Mouse (Mus musculus): ENCODE measurements around the gene Acss2. TPM values are rescaled to one million over a fixed set of nuclear protein-coding genes. Genes with fewer than 3 reads are reported as not detected.
A peak's percentile ranks its signal among the peaks of the same experiment; 100 is the strongest.

Acss2 gene
- polyA plus RNA-seq, 1 experiment from 2014 or later, result 15.0 TPM

DNA sequence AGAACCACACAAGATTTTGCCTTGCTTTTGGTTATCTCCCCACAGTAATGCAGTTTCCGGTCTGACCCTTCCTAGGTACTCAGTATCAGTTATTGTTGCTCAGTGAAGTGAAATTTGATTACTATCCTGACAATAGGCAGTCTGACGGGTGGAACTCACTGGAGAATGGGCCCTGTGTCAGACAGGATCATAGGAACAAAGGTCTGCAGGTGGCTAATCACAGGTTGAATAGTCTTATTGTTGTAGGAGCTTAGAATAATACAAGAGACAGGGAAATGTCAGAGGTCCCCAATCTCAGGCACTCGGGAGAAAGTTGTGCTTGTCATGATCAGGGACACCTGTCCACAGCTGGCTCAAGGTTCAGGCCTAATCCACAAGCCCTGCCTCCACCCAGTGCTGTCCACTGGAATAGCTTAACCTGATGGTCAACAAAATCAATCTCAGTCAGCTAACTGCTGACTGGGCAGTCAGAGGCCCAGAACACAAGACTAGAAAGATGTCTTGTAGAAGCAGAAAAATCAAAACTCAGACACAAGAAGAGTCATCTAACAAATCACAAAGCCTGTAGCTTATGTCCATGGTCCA is 51.6 kb downstream of the Acss2 start:
- 43% methylated on average over 3 of the region's 3 CpGs for WGBS
- no peak overlapping the region for H3K27ac ChIP-seq (ENCODE audit: low read length)
- DNase-seq (ENCODE audit: low spot score), result no peak

DNA sequence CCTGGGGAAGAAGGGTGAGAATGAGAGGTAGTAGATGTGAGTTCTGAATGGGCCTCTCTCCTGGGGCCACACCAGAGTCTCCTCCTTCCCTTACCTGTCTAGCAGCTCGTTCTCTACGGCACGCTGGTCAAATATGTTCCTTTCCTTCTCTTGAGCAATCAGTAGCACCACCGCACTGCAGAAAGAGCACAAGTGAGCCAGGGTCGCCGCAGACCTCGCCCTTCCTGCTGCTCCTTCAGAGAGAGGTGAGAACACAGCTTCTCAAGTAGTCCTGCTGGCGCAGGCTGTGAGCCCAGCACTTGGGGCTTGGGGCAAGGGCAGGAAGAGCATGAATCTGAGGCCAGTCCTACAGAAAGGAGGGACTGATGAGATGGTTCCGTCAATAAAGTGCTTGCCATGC is 55.3 kb downstream of the Acss2 start:
- DNase-seq (ENCODE audit: low spot score), result peak; percentile 67
- H3K4me1 ChIP-seq (ENCODE audit: insufficient read depth, low read depth, low read length), result peaks cover 4% of the 10 kb centered on the region; the same call in 1 of the 2 replicates
- WGBS, result 47% methylated on average over 9 of the region's 9 CpGs
- H3K27ac ChIP-seq (ENCODE audit: low read length), result no peak overlapping the region
- TF ChIP-seq EP300 (IDR thresholded peaks at IDR 0.05), result no peak
- no peak for TF ChIP-seq CTCF (IDR thresholded peaks at IDR 0.05)
- no peaks in the 10 kb centered on the region for H3K9me3 ChIP-seq (ENCODE audit: low read length)
- H3K4me3 ChIP-seq (ENCODE audit: low read depth, low read length), result no peak overlapping the region
- no peak overlapping the region for H3K9ac ChIP-seq (replicated peaks; ENCODE audit: low read depth)
- no peaks in the 10 kb centered on the region for H3K36me3 ChIP-seq (ENCODE audit: insufficient read depth, low read length)
- no peaks in the 10 kb centered on the region for H3K27me3 ChIP-seq (replicated peaks; ENCODE audit: insufficient read depth, low read length)
- H3K4me2 ChIP-seq (replicated peaks; ENCODE audit: low read depth, low read length), result no peak overlapping the region
- ATAC-seq, result peak; percentile 82

More for the DNA sequence above, 51.6 kb downstream of the Acss2 start:
- no peak overlapping the region for H3K4me2 ChIP-seq (replicated peaks; ENCODE audit: low read depth, low read length)
- H3K9ac ChIP-seq (replicated peaks; ENCODE audit: low read depth), result no peak overlapping the region
- no peak overlapping the region for H3K4me3 ChIP-seq (ENCODE audit: low read depth, low read length)
- ATAC-seq, result no peak
- H3K27me3 ChIP-seq (replicated peaks; ENCODE audit: insufficient read depth, low read length), result no peaks in the 10 kb centered on the region
- no peaks in the 10 kb centered on the region for H3K9me3 ChIP-seq (ENCODE audit: low read length)
- H3K36me3 ChIP-seq (ENCODE audit: insufficient read depth, low read length), result no peaks in the 10 kb centered on the region
- TF ChIP-seq CTCF (IDR thresholded peaks at IDR 0.05) (no peak), EP300 (IDR thresholded peaks at IDR 0.05) (no peak)
- no peaks in the 10 kb centered on the region for H3K4me1 ChIP-seq (ENCODE audit: insufficient read depth, low read depth, low read length)

DNA sequence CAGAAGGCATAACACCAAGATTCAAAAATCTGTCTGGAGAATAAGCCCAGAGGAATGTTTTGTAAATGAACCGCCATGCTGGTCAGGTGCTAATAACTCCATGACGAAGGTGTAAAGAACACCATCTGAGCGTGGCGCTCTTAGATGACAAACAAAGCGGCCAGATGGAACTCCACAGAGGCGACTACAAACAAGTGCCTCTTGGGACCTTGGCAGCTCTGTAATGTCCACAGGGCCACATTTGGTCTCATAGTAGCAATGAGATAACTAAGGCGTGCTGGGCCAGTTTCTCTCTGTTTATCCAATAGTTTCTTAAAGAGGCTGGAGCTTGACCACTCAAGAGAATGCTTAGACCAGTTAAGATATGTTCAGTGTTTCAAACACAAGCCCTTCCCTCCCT is 56.2 kb downstream of the Acss2 start:
- WGBS, result 71% methylated on average over 7 of the region's 7 CpGs
- no peak for TF ChIP-seq EP300 (IDR thresholded peaks at IDR 0.05)
- TF ChIP-seq CTCF (IDR thresholded peaks at IDR 0.05), result no peak
- no peak overlapping the region for H3K27ac ChIP-seq (ENCODE audit: low read length)

DNA sequence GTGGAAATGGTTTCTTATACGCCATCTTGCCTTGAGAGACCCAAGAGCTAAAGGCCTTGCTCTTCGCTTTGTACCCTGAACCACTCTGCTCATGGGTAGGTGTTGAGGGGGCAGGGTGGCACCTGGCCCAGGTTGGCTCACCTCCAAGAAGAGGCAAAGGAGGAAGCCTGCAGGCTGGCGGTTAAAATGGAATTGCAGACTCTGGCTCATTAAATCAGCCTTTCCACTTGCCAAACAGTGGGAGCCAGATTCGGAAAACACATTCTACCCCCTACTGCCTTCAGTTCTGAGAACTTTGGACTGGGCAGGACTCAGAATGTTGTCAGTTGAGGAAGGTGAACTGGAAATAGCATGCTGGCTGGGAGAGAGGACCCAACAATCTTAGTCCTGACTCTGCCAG is 57.0 kb downstream of the Acss2 start:
- 73% methylated on average over 4 of the region's 4 CpGs for WGBS
- Histone ChIP-seq H3K9ac (replicated peaks; ENCODE audit: low read depth) (no peak overlapping the region), H3K4me3 (ENCODE audit: low read depth, low read length) (no peak overlapping the region), H3K4me1 (ENCODE audit: insufficient read depth, low read depth, low read length) (peaks cover 4% of the 10 kb centered on the region; the same call in 1 of the 2 replicates), H3K27me3 (replicated peaks; ENCODE audit: insufficient read depth, low read length) (no peaks in the 10 kb centered on the region), H3K36me3 (ENCODE audit: insufficient read depth, low read length) (no peaks in the 10 kb centered on the region), H3K9me3 (ENCODE audit: low read length) (no peaks in the 10 kb centered on the region), H3K27ac (ENCODE audit: low read length) (no peak overlapping the region), H3K4me2 (replicated peaks; ENCODE audit: low read depth, low read length) (no peak overlapping the region)
- DNase-seq (ENCODE audit: low spot score), result no peak
- ATAC-seq, result no peak
- TF ChIP-seq EP300 (IDR thresholded peaks at IDR 0.05), result no peak

More for the DNA sequence above, 56.2 kb downstream of the Acss2 start:
- H3K36me3 ChIP-seq (ENCODE audit: insufficient read depth, low read length), result no peaks in the 10 kb centered on the region
- H3K9ac ChIP-seq (replicated peaks; ENCODE audit: low read depth), result no peak overlapping the region
- no peak overlapping the region for H3K4me3 ChIP-seq (ENCODE audit: low read depth, low read length)
- no peak overlapping the region for H3K4me2 ChIP-seq (replicated peaks; ENCODE audit: low read depth, low read length)
- DNase-seq (ENCODE audit: low spot score) (no peak), ATAC-seq (no peak)
- no peaks in the 10 kb centered on the region for H3K27me3 ChIP-seq (replicated peaks; ENCODE audit: insufficient read depth, low read length)
- H3K9me3 ChIP-seq (ENCODE audit: low read length), result no peaks in the 10 kb centered on the region
- H3K4me1 ChIP-seq (ENCODE audit: insufficient read depth, low read depth, low read length), result peaks cover 4% of the 10 kb centered on the region; the same call in 1 of the 2 replicates

DNA sequence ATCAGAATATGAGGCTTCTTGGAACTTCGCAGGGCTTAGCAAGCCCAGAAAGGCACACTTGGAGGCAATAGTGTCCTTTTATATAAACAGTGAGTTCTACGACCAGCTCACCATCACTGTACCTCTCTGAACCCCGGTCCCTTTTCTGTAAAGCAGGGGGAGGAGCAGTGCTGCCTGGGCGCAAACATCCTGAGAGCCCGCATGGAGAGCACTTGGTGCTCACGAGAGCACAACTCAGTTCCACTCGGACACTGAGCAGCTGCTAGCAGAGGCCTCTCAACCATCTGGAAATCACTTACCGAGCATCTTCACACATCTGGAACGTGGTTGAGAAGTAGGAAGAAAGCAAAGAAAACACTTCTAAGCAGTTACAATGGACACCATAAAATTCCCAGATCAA is 58.9 kb downstream of the Acss2 start:
- Histone ChIP-seq H3K27ac (ENCODE audit: low read length) (no peak overlapping the region), H3K36me3 (ENCODE audit: insufficient read depth, low read length) (no peaks in the 10 kb centered on the region), H3K4me2 (replicated peaks; ENCODE audit: low read depth, low read length) (no peak overlapping the region), H3K4me3 (ENCODE audit: low read depth, low read length) (no peak overlapping the region), H3K9ac (replicated peaks; ENCODE audit: low read depth) (no peak overlapping the region), H3K9me3 (ENCODE audit: low read length) (no peaks in the 10 kb centered on the region), H3K27me3 (replicated peaks; ENCODE audit: insufficient read depth, low read length) (no peaks in the 10 kb centered on the region), H3K4me1 (ENCODE audit: insufficient read depth, low read depth, low read length) (peaks cover 4% of the 10 kb centered on the region; the same call in 1 of the 2 replicates)
- WGBS, result 60% methylated on average over 9 of the region's 9 CpGs
- DNase-seq (ENCODE audit: low spot score), result peak; percentile 48
- peak; percentile 70 for ATAC-seq
- no peak for TF ChIP-seq CTCF (IDR thresholded peaks at IDR 0.05)
- TF ChIP-seq EP300 (IDR thresholded peaks at IDR 0.05), result no peak

DNA sequence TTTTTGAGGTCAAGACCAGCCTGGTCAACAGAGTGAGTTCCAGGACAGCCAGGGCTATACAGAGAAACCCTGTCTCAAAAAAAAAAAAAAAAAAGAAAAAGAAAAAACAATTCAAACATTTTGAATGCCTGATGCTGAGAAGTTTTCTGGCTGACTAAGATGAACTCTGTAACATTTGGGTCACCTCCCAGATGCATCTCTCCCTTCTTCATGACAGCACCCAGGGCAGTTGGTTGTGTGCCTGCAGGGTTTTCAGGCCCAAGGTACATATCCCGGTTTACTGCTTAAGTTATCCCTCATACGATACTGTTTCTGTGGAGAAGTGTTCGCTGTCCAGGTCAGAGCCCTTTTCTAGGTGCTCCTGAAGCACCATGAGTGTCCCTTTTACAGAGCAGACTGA is 62.6 kb downstream of the Acss2 start:
- 88% methylated on average over 3 of the region's 3 CpGs for WGBS
- no peaks in the 10 kb centered on the region for H3K27me3 ChIP-seq (replicated peaks; ENCODE audit: insufficient read depth, low read length)
- no peak overlapping the region for H3K27ac ChIP-seq (ENCODE audit: low read length)

More for the DNA sequence above, 62.6 kb downstream of the Acss2 start:
- H3K9me3 ChIP-seq (ENCODE audit: low read length), result no peaks in the 10 kb centered on the region
- H3K36me3 ChIP-seq (ENCODE audit: insufficient read depth, low read length), result no peaks in the 10 kb centered on the region
- 0 out of 2 replicates have a peak, but pooled peaks cover 3% of the 10 kb centered on the region for H3K4me1 ChIP-seq (ENCODE audit: insufficient read depth, low read depth, low read length)
- H3K9ac ChIP-seq (replicated peaks; ENCODE audit: low read depth), result no peak overlapping the region
- no peak for DNase-seq (ENCODE audit: low spot score)
- no peak overlapping the region for H3K4me3 ChIP-seq (ENCODE audit: low read depth, low read length)
- TF ChIP-seq CTCF (IDR thresholded peaks at IDR 0.05), result no peak
- TF ChIP-seq EP300 (IDR thresholded peaks at IDR 0.05), result no peak
- H3K4me2 ChIP-seq (replicated peaks; ENCODE audit: low read depth, low read length), result no peak overlapping the region
- ATAC-seq, result no peak

Measured in lung, postnatal 0 days (tissue).